Mouse (Mus musculus): Measurements from ENCODE around the gene Syn2. TPM values are rescaled to one million over a fixed set of nuclear protein-coding genes. Genes with fewer than 3 reads are reported as not detected.

Gene Syn2
- polyA plus RNA-seq, 1 experiment from 2014 or later: 27.0 TPM

GRCm38 (mm10) chr6:115286441-115286840 is 151.7 kb downstream of the Syn2 start:
- H3K27me3 ChIP-seq: no peaks in the 10 kb centered on the region
- H3K9ac ChIP-seq: no peak overlapping the region
- H3K27ac ChIP-seq: no peak overlapping the region
- no peaks in the 10 kb centered on the region; the same call in 1 of the 2 replicates for H3K4me1 ChIP-seq (replicated peaks)
- H3K4me2 ChIP-seq: no peak overlapping the region
- 91% methylated on average over 6 of the region's 6 CpGs for WGBS
- no peak for ATAC-seq (ENCODE audit: low FRiP score)
- H3K4me3 ChIP-seq: no peak overlapping the region
- H3K9me3 ChIP-seq: no peaks in the 10 kb centered on the region
- H3K36me3 ChIP-seq: peaks cover 4% of the 10 kb centered on the region; the same call in 1 of the 2 replicates

DNA sequence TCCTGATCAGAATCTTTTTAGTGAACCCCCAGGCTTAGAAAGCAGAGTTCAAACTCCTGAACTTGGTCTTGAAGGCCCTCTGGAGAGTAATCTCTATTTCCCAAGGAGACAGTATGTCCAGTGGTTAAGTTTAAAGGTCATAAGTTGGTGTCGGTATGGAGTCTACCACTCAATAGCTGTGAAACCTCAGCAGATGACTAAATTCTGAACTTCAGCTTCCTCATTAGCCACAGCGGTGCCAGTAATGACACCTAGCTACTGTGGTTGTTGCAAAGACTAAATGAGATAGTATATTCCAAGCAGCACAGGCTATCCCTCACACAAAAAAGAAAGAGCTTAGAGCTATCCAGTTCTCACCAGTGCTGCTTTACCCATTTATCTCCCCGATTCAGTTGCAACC is 153.5 kb downstream of the Syn2 start:
- no peak overlapping the region for H3K27ac ChIP-seq
- 95% methylated on average over 3 of the region's 3 CpGs for WGBS
- no peak overlapping the region for H3K9ac ChIP-seq
- H3K27me3 ChIP-seq: no peaks in the 10 kb centered on the region
- no peak for ATAC-seq (ENCODE audit: low FRiP score)
- no peaks in the 10 kb centered on the region for H3K9me3 ChIP-seq
- H3K36me3 ChIP-seq: no peaks in the 10 kb centered on the region
- no peak overlapping the region for H3K4me3 ChIP-seq
- no peak overlapping the region for H3K4me2 ChIP-seq
- no peaks in the 10 kb centered on the region; the same call in 1 of the 2 replicates for H3K4me1 ChIP-seq (replicated peaks)

GRCm38 (mm10) chr6:115290561-115290960 is 155.9 kb downstream of the Syn2 start:
- Histone ChIP-seq H3K4me1 (replicated peaks) (no peaks in the 10 kb centered on the region; the same call in 1 of the 2 replicates), H3K9me3 (no peaks in the 10 kb centered on the region), H3K4me3 (no peak overlapping the region), H3K4me2 (no peak overlapping the region), H3K27ac (no peak overlapping the region), H3K36me3 (no peaks in the 10 kb centered on the region), H3K9ac (no peak overlapping the region), H3K27me3 (no peaks in the 10 kb centered on the region)
- ATAC-seq (ENCODE audit: low FRiP score): no peak
- 45% methylated on average over 5 of the region's 5 CpGs for WGBS

DNA sequence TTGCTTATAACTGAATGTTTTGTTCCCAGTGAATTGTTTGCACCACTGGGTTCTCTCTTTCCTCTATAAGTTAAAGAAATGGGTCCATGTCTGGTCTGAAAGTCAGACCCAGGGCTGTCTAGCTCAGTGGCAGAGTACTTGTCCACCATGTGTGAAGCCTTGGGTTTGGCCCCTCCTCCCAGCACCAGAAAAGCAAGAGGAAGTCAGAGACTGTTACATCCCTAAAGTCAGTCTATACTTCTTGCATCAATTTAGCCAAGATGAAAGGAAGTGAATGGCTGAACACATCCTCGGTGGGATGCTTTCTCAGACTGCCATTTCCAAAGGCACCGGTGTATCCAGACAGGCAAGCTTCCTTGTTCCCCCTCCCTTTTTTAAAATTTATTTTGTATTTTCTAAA is 156.4 kb downstream of the Syn2 start:
- no peaks in the 10 kb centered on the region for H3K36me3 ChIP-seq
- ATAC-seq (ENCODE audit: low FRiP score): no peak
- H3K4me2 ChIP-seq: no peak overlapping the region
- WGBS: 85% methylated on average over 2 of the region's 2 CpGs
- no peak overlapping the region for H3K4me3 ChIP-seq
- no peak overlapping the region for H3K27ac ChIP-seq
- H3K27me3 ChIP-seq: no peaks in the 10 kb centered on the region
- H3K9ac ChIP-seq: no peak overlapping the region
- no peaks in the 10 kb centered on the region for H3K9me3 ChIP-seq
- H3K4me1 ChIP-seq (replicated peaks): no peaks in the 10 kb centered on the region; the same call in 1 of the 2 replicates

- H3K27ac ChIP-seq: no peak overlapping the region
- no peaks in the 10 kb centered on the region for H3K27me3 ChIP-seq
- H3K4me1 ChIP-seq (replicated peaks): no peaks in the 10 kb centered on the region; the same call in 1 of the 2 replicates
- no peaks in the 10 kb centered on the region for H3K9me3 ChIP-seq
- no peak overlapping the region for H3K9ac ChIP-seq
- no peak for ATAC-seq (ENCODE audit: low FRiP score)
- 93% methylated on average over 6 of the region's 6 CpGs for WGBS
- no peaks in the 10 kb centered on the region for H3K36me3 ChIP-seq
- H3K4me3 ChIP-seq: no peak overlapping the region
- no peak overlapping the region for H3K4me2 ChIP-seq
These were observed 157.1 kb downstream of the Syn2 start for GRCm38 (mm10) chr6:115291823-115292222.

GRCm38 (mm10) chr6:115292621-115293020 is 157.9 kb downstream of the Syn2 start:
- H3K27ac ChIP-seq: no peak overlapping the region
- no peak overlapping the region for H3K4me3 ChIP-seq
- 84% methylated on average over 6 of the region's 6 CpGs for WGBS
- H3K9me3 ChIP-seq: no peaks in the 10 kb centered on the region
- H3K4me1 ChIP-seq (replicated peaks): no peaks in the 10 kb centered on the region; the same call in 1 of the 2 replicates
- H3K4me2 ChIP-seq: no peak overlapping the region
- H3K9ac ChIP-seq: no peak overlapping the region
- no peaks in the 10 kb centered on the region for H3K27me3 ChIP-seq
- no peaks in the 10 kb centered on the region for H3K36me3 ChIP-seq
- ATAC-seq (ENCODE audit: low FRiP score): no peak

- Histone ChIP-seq H3K36me3 (no peaks in the 10 kb centered on the region), H3K4me2 (no peak overlapping the region), H3K4me3 (no peak overlapping the region), H3K9ac (no peak overlapping the region), H3K27ac (no peak overlapping the region), H3K4me1 (replicated peaks) (no peaks in the 10 kb centered on the region; the same call in 1 of the 2 replicates), H3K27me3 (no peaks in the 10 kb centered on the region), H3K9me3 (no peaks in the 10 kb centered on the region)
- WGBS: 85% methylated on average over 2 of the region's 2 CpGs
- ATAC-seq (ENCODE audit: low FRiP score): no peak
These were observed 159.2 kb downstream of the Syn2 start for GRCm38 (mm10) chr6:115293877-115294276.

DNA sequence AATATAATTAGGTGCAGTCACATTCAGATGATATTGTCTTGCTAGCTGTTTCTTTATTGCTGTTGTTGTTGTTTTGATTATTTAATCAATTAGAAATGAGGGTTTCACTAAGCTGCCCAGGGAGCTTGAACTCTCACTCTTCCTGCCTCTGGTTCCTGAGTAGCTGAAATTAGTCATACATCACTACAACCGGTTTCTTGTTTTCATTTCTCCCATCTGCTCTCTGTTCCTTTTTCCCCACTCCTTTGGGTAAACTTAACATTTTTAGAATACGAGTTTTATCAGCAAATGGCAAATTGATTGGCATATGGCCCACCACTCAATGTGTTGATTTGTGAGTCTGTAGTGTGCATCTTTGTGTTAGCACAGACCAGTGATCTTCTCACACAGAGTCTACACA is 172.4 kb downstream of the Syn2 start:
- Histone ChIP-seq H3K4me1 (replicated peaks) (no peaks in the 10 kb centered on the region), H3K27ac (no peak overlapping the region), H3K9ac (no peak overlapping the region), H3K4me3 (no peak overlapping the region), H3K27me3 (no peaks in the 10 kb centered on the region), H3K36me3 (no peaks in the 10 kb centered on the region), H3K9me3 (no peaks in the 10 kb centered on the region), H3K4me2 (no peak overlapping the region)
- ATAC-seq (ENCODE audit: low FRiP score): no peak
- WGBS: 84% methylated on average over 2 of the region's 2 CpGs

DNA sequence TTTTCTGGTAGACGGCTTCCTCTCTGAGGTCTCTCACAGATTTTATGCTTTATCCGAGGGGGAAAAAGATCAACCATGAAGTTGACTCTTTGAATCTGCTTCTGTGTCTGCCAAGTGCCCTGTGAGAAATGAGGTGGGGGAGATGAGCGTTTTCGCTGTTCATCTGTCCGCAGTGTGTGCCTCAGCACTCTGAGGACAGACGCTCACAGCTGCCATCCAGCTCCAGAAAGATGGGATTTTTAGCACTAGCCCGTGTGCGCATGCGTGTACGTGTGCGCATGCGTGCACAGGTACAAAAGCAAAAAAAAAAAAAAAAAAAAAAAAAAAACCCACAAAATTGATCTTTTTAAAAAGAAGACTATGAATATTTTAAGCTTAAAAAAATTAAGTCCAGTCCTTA is 178.1 kb downstream of the Syn2 start:
- Histone ChIP-seq H3K36me3 (no peaks in the 10 kb centered on the region), H3K27ac (peak overlapping the region; percentile 48; the same call in 1 of the 2 replicates), H3K4me2 (peak overlapping the region; percentile 36), H3K9me3 (no peaks in the 10 kb centered on the region), H3K27me3 (no peaks in the 10 kb centered on the region), H3K4me1 (replicated peaks) (peaks cover 6% of the 10 kb centered on the region; the same call in 1 of the 2 replicates), H3K9ac (peak overlapping the region; percentile 20; the same call in 1 of the 2 replicates), H3K4me3 (peak overlapping the region; percentile 14; the same call in 1 of the 2 replicates)
- 64% methylated on average over 12 of the region's 12 CpGs for WGBS
- no peak for ATAC-seq (ENCODE audit: low FRiP score)

GRCm38 (mm10) chr6:115313235-115313738 is 178.6 kb downstream of the Syn2 start:
- WGBS: 82% methylated on average over 9 of the region's 9 CpGs
- Histone ChIP-seq H3K27ac (no peak overlapping the region), H3K9ac (no peak overlapping the region), H3K4me1 (replicated peaks) (peaks cover 6% of the 10 kb centered on the region; the same call in 1 of the 2 replicates), H3K4me2 (no peak overlapping the region), H3K36me3 (no peaks in the 10 kb centered on the region), H3K27me3 (no peaks in the 10 kb centered on the region), H3K9me3 (no peaks in the 10 kb centered on the region), H3K4me3 (no peak overlapping the region)
- no peak for ATAC-seq (ENCODE audit: low FRiP score)

DNA sequence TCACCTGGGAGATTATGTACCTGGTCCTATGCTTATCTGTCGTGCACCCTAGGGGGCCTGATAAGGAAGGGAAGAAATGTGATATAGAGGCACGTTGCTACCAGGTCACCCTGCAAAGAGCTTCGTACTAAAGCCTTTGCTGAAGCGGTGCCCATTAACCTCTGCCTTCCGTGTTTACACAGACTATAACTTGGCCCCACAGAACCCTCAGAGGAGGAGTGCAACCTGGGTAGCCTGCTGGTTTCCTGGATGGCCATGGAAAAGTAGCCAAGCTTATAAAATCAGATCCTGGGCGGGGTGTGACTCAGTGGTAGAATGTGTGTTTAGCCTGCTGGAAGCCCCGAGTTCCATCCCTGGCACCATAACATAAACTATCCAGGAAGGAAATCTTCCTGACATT is 179.2 kb downstream of the Syn2 start:
- no peak for ATAC-seq (ENCODE audit: low FRiP score)
- Histone ChIP-seq H3K9ac (no peak overlapping the region), H3K27ac (no peak overlapping the region), H3K4me3 (no peak overlapping the region), H3K4me2 (no peak overlapping the region), H3K36me3 (no peaks in the 10 kb centered on the region), H3K27me3 (no peaks in the 10 kb centered on the region), H3K9me3 (no peaks in the 10 kb centered on the region), H3K4me1 (replicated peaks) (peaks cover 6% of the 10 kb centered on the region; the same call in 1 of the 2 replicates)
- WGBS: 81% methylated on average over 7 of the region's 7 CpGs

DNA sequence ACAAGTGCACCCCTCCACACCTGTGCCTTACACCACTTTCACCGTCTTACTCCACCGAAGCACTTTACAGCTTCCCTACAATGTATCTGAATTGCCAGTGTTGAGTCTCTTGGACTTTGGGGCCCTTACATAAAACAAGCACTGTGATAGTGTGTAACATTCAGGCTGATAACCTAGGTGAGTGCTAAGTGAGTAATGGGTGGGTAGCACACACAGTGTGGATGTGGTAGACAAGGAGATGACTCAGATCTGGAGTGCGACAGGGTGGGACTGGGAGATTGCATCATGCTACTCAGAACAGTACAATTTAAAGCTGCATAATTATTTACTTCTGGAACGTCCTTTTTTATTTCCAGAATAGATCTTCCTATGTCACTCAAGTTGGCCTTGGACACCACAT is 181.1 kb downstream of the Syn2 start:
- ATAC-seq (ENCODE audit: low FRiP score): no peak
- no peaks in the 10 kb centered on the region for H3K9me3 ChIP-seq
- WGBS: 92% methylated on average over 4 of the region's 4 CpGs
- no peak overlapping the region for H3K27ac ChIP-seq
- H3K9ac ChIP-seq: no peak overlapping the region
- H3K4me1 ChIP-seq (replicated peaks): peaks cover 6% of the 10 kb centered on the region; the same call in 1 of the 2 replicates
- no peak overlapping the region for H3K4me2 ChIP-seq
- no peak overlapping the region for H3K4me3 ChIP-seq
- H3K27me3 ChIP-seq: no peaks in the 10 kb centered on the region
- no peaks in the 10 kb centered on the region for H3K36me3 ChIP-seq

GRCm38 (mm10) chr6:115316811-115317221 is 182.1 kb downstream of the Syn2 start:
- 77% methylated on average over 11 of the region's 11 CpGs for WGBS
- H3K4me2 ChIP-seq: no peak overlapping the region
- H3K36me3 ChIP-seq: no peaks in the 10 kb centered on the region
- peaks cover 7% of the 10 kb centered on the region for H3K4me1 ChIP-seq (replicated peaks)
- no peak overlapping the region for H3K27ac ChIP-seq
- no peak overlapping the region for H3K4me3 ChIP-seq
- no peaks in the 10 kb centered on the region for H3K9me3 ChIP-seq
- H3K9ac ChIP-seq: no peak overlapping the region
- no peak for ATAC-seq (ENCODE audit: low FRiP score)
- H3K27me3 ChIP-seq: no peaks in the 10 kb centered on the region
